Mouse (Mus musculus): ENCODE measurements around the gene Phtf1.

DNA sequence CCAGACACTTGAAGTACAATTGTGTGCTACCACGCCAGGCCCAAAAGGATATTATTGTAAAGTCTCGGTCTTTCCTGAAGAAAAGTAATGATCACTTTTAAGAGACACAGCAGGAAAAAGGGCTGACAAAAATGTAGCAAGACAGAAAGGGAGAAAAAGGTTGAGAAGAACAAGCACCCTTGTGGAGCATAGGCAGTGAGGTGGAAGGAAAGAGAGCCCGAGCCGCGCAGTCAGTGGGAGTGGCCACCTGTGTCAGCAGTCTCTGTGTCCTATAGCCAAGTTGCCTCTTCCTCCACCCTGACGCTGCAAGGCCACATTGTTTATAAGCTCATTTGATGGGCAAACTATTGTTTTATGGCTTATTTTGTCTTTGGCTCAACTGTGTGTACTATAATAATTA, 40.4 kb upstream of the Phtf1 start:
- TF ChIP-seq POLR2A (IDR thresholded peaks at IDR 0.05; ENCODE audit: borderline replicate concordance, insufficient read depth, low read length) (no peak), CTCF (IDR thresholded peaks at IDR 0.05; ENCODE audit: borderline replicate concordance, insufficient read depth, low read depth, low read length) (no peak)

All from cerebellum, adult 2 months (tissue).